Mouse (Mus musculus) limb, embryonic 14.5 days (tissue): ENCODE data around the gene Pak7. TPM values are rescaled to one million over a fixed set of nuclear protein-coding genes. Genes with fewer than 3 reads are reported as not detected.

Experiments
- ATAC-seq: fragments of 200-750 bp; cut with Nextera tagmentation; 2 replicates; pipeline ENCODE4 v1.8.0; 2017; ENCODE audit warnings: low read depth, moderate number of reproducible peaks, moderate TSS enrichment; ENCODE audit not compliant: low FRiP score
- DNase-seq: peaks from one replicate; pipeline ENCODE4 v3.0.0-alpha.2; 2015; ENCODE audit warnings: low spot score
- H3K27ac ChIP-seq: fragments of 300-500 bp; sonication (generic); replicated peaks from 2 replicates; pipeline ENCODE4 v1.5.1; 2014; ENCODE audit warnings: low read depth, mild to moderate bottlenecking, low read length, moderate library complexity, mixed read lengths
- H3K27me3 ChIP-seq: fragments of 300-500 bp; sonication (generic); 2 replicates; pipeline ENCODE4 v1.6.1; 2014; ENCODE audit warnings: low read length, mixed read lengths; ENCODE audit not compliant: control insufficient read depth, insufficient read depth
- H3K36me3 ChIP-seq: fragments of 300-500 bp; sonication (generic); 2 replicates; pipeline ENCODE4 v1.6.1; 2014; ENCODE audit warnings: mild to moderate bottlenecking, low read length, moderate library complexity, mixed read lengths; ENCODE audit not compliant: control insufficient read depth, insufficient read depth
- H3K4me1 ChIP-seq: fragments of 300-500 bp; sonication (generic); 2 replicates; pipeline ENCODE4 v1.6.1; 2014; ENCODE audit warnings: antibody characterized with exemption, low read length, mixed read lengths; ENCODE audit not compliant: control insufficient read depth, insufficient read depth
- H3K4me2 ChIP-seq: fragments of 300-500 bp; sonication (generic); replicated peaks from 2 replicates; pipeline ENCODE4 v1.6.1; 2014; ENCODE audit warnings: low read depth, mild to moderate bottlenecking, low read length, moderate library complexity; ENCODE audit not compliant: severe bottlenecking
- H3K4me3 ChIP-seq: fragments of 300-500 bp; sonication (generic); replicated peaks from 2 replicates; pipeline ENCODE4 v1.5.1; 2014; ENCODE audit warnings: low read length
- H3K9ac ChIP-seq: fragments of 300-500 bp; sonication (generic); 2 replicates; pipeline ENCODE4 v1.6.1; 2014; ENCODE audit warnings: mild to moderate bottlenecking, low read depth, low read length, moderate library complexity; ENCODE audit not compliant: severe bottlenecking
- H3K9me3 ChIP-seq: fragments of 300-500 bp; sonication (generic); 2 replicates; pipeline ENCODE4 v1.6.1; 2016; ENCODE audit warnings: low read length; ENCODE audit not compliant: control insufficient read depth
- POLR2A ChIP-seq: fragments of 200-500 bp; IDR thresholded peaks from 2 replicates; pipeline ENCODE4 v1.8.0; 2012; ENCODE audit warnings: inconsistent platforms, mild to moderate bottlenecking, moderate library complexity, borderline replicate concordance; ENCODE audit not compliant: insufficient read depth, insufficient read length; ENCODE audit errors: extremely low read depth
- WGBS: fragments of 180-500 bp; shearing (Covaris S2); extraction: QIAGEN DNeasy Blood & Tissue Kit; methylation state at CpG from one replicate; pipeline ENCODE4 v1.1.7; 2014; 5-methylcytosine and 5-hydroxymethylcytosine counted together
- polyA plus RNA-seq, 2 experiments: library from polyadenylated mRNA; depleted of rRNA in 1 of 2; stranded (reverse) in 1 of 2; unstranded in 1 of 2; fragments of >200 nt; fragmentation: Nextera tagmentation in 1 of 2; extraction: Ambion mirVana in 1 of 2; gene quantifications; 2 replicates each; pipeline versions ENCODE4 v1.2.1 to v1.2.3; 2012 to 2014

The Pak7 gene
- polyA plus RNA-seq, 2 experiments: 0.65 to 0.95 TPM

- H3K27ac ChIP-seq: no peak overlapping the region
- WGBS: 89% methylated on average over 7 of the region's 7 CpGs
- no peak overlapping the region for H3K4me3 ChIP-seq
- H3K9me3 ChIP-seq: no peaks in the 10 kb centered on the region
- H3K27me3 ChIP-seq: no peaks in the 10 kb centered on the region
- no peak for DNase-seq
- no peak for TF ChIP-seq POLR2A
- ATAC-seq: no peak
- H3K4me1 ChIP-seq: no peaks in the 10 kb centered on the region
- no peaks in the 10 kb centered on the region for H3K36me3 ChIP-seq
- H3K4me2 ChIP-seq: no peak overlapping the region
- H3K9ac ChIP-seq: no peak overlapping the region
Measured at GRCm38 (mm10) chr2:136150752-136151151, 237.0 kb downstream of the Pak7 start.

- 29% methylated on average over 4 of the region's 4 CpGs for WGBS
- Histone ChIP-seq H3K27me3 (no peaks in the 10 kb centered on the region), H3K9me3 (no peaks in the 10 kb centered on the region), H3K27ac (no peak overlapping the region), H3K4me3 (no peak overlapping the region), H3K4me2 (no peak overlapping the region), H3K4me1 (no peaks in the 10 kb centered on the region), H3K36me3 (no peaks in the 10 kb centered on the region), H3K9ac (no peak overlapping the region)
- no peak for TF ChIP-seq POLR2A
- ATAC-seq (peak; percentile 26; the same call in 1 of the 2 replicates), DNase-seq (peak; percentile 52)
Measured at GRCm38 (mm10) chr2:136149530-136149929, 238.2 kb downstream of the Pak7 start.

- peak; percentile 78; the same call in 1 of the 2 replicates for ATAC-seq
- H3K9me3 ChIP-seq: no peaks in the 10 kb centered on the region
- WGBS: 2% methylated on average over 6 of the region's 6 CpGs
- DNase-seq: peak; percentile 89
- H3K27me3 ChIP-seq: no peaks in the 10 kb centered on the region
- H3K4me3 ChIP-seq: no peak overlapping the region
- H3K9ac ChIP-seq: no peak overlapping the region
- H3K27ac ChIP-seq: no peak overlapping the region
- H3K36me3 ChIP-seq: no peaks in the 10 kb centered on the region
- TF ChIP-seq POLR2A: no peak
- H3K4me2 ChIP-seq: no peak overlapping the region
- no peaks in the 10 kb centered on the region for H3K4me1 ChIP-seq
Measured at GRCm38 (mm10) chr2:136148999-136149398, 238.8 kb downstream of the Pak7 start.

- Histone ChIP-seq H3K27ac (no peak overlapping the region), H3K4me2 (no peak overlapping the region), H3K36me3 (no peaks in the 10 kb centered on the region), H3K9me3 (no peaks in the 10 kb centered on the region), H3K4me1 (no peaks in the 10 kb centered on the region), H3K9ac (no peak overlapping the region), H3K27me3 (no peaks in the 10 kb centered on the region), H3K4me3 (no peak overlapping the region)
- WGBS: 65% methylated on average over 2 of the region's 2 CpGs
- DNase-seq (no peak), ATAC-seq (no peak)
- no peak for TF ChIP-seq POLR2A
Measured at GRCm38 (mm10) chr2:136140807-136141206, 247.0 kb downstream of the Pak7 start.

- DNase-seq (peak; percentile 32), ATAC-seq (no peak)
- H3K9ac ChIP-seq: no peak overlapping the region
- H3K4me1 ChIP-seq: no peaks in the 10 kb centered on the region
- no peak for TF ChIP-seq POLR2A
- H3K36me3 ChIP-seq: no peaks in the 10 kb centered on the region
- no peak overlapping the region for H3K4me2 ChIP-seq
- WGBS: 52% methylated on average over 4 of the region's 4 CpGs
- no peaks in the 10 kb centered on the region for H3K27me3 ChIP-seq
- no peak overlapping the region for H3K4me3 ChIP-seq
- H3K27ac ChIP-seq: no peak overlapping the region
- no peaks in the 10 kb centered on the region for H3K9me3 ChIP-seq
Measured at GRCm38 (mm10) chr2:136139159-136140069, 248.4 kb downstream of the Pak7 start.

GRCm38 (mm10) chr2:136138451-136138850 lies 249.3 kb downstream of the Pak7 start:
- ATAC-seq (no peak), DNase-seq (no peak)
- Histone ChIP-seq H3K9ac (no peak overlapping the region), H3K4me3 (no peak overlapping the region), H3K27ac (no peak overlapping the region), H3K27me3 (no peaks in the 10 kb centered on the region), H3K36me3 (no peaks in the 10 kb centered on the region), H3K4me1 (no peaks in the 10 kb centered on the region), H3K9me3 (no peaks in the 10 kb centered on the region), H3K4me2 (no peak overlapping the region)
- no peak for TF ChIP-seq POLR2A
